Mouse (Mus musculus) bone marrow, adult 2 months (tissue): ENCODE results near the gene Nova2. TPM values are rescaled to one million over a fixed set of nuclear protein-coding genes. Genes with fewer than 3 reads are reported as not detected.

ENCODE experiments used
- H3K27ac ChIP-seq: fragments of 200-500 bp; 2 replicates; pipeline ENCODE4 v1.5.1; 2012; ENCODE audit warnings: low read depth, mild to moderate bottlenecking, control low read depth, inconsistent platforms, low read length; ENCODE audit not compliant: control insufficient read depth, poor library complexity, insufficient read depth
- H3K4me1 ChIP-seq: fragments of 200-500 bp; 2 replicates; pipeline ENCODE4 v1.6.1; 2011; ENCODE audit warnings: low read length; ENCODE audit not compliant: control insufficient read depth, insufficient read depth
- H3K4me3 ChIP-seq: fragments of 200-500 bp; replicated peaks from 2 replicates; pipeline ENCODE3; 2011; ENCODE audit warnings: mild to moderate bottlenecking, low read depth, low read length, control low read depth; ENCODE audit not compliant: control insufficient read depth
- CTCF ChIP-seq: fragments of 200-500 bp; IDR thresholded peaks from 2 replicates; pipeline ENCODE4 v1.5.1; 2011; ENCODE audit warnings: low read length, control low read depth; ENCODE audit not compliant: control insufficient read depth, insufficient read depth
- POLR2A ChIP-seq: fragments of 200-500 bp; IDR thresholded peaks from 2 replicates; pipeline ENCODE4 v1.6.1; 2011; ENCODE audit warnings: low read depth, mild to moderate bottlenecking, control low read depth, low read length, borderline replicate concordance; ENCODE audit not compliant: control insufficient read depth
- WGBS: fragments of 180-500 bp; shearing (Covaris S2); methylation state at CpG from one replicate; pipeline ENCODE4 v1.1.7; 2018; 5-methylcytosine and 5-hydroxymethylcytosine counted together
- polyA plus RNA-seq: library from polyadenylated mRNA; stranded (reverse); fragments of >200 nt; gene quantifications from 2 replicates; pipeline ENCODE4 v1.2.4, GENCODE M21; 2011; ENCODE audit warnings: low replicate concordance; ENCODE audit not compliant: missing spikeins, insufficient read depth, insufficient read length

The Nova2 gene
- polyA plus RNA-seq, 1 experiment: 0.35 TPM

DNA sequence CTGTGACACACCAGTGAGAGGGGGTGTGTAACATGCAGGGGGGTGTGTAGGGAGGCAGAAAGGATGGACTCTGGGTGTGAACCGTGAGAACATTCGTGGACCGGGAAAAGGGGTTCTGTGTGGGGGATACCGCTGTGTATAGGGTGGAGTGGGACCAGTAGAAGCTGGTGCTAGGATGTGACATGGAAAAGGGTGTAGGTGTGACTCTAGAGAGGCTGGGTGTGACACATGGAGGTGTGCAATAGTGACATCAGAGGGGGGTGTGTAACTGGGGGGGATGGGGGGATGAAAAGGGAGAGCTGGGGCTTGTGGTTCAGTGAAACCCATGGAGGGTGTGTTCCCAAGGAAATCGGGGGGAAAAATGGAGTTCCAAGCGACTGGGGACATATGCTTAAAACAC is 1.2 kb downstream of the Nova2 start:
- no peak overlapping the region for H3K4me3 ChIP-seq
- no peaks in the 10 kb centered on the region; the same call in 1 of the 2 replicates for H3K4me1 ChIP-seq
- TF ChIP-seq CTCF: no peak
- no peak for TF ChIP-seq POLR2A
- WGBS: 46% methylated on average over 6 of the region's 6 CpGs
- no peak overlapping the region for H3K27ac ChIP-seq

DNA sequence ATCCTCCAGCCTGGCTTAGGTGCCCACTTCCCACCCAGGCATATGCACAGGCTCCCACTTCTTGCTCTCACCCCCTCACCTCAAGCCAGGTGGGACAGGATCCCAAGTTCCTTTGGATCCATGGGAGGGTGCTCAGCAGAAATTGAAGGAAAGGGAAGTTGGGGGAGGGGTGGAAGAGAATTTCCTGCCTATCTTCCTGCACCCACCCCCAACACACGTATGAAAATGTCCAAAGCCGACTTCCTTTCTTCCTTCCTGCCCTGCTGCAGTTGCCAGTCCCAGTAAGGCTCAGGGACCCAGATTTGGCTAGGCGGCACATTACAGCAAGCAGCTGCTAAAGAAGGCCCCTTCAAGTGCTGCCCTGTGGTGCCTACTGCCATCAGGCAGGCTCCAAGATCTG is 2.1 kb downstream of the Nova2 start:
- TF ChIP-seq CTCF: no peak
- TF ChIP-seq POLR2A: no peak
- Histone ChIP-seq H3K4me1 (no peaks in the 10 kb centered on the region; the same call in 1 of the 2 replicates), H3K27ac (no peak overlapping the region), H3K4me3 (no peak overlapping the region)
- WGBS: 1% methylated on average over 3 of the region's 3 CpGs

DNA sequence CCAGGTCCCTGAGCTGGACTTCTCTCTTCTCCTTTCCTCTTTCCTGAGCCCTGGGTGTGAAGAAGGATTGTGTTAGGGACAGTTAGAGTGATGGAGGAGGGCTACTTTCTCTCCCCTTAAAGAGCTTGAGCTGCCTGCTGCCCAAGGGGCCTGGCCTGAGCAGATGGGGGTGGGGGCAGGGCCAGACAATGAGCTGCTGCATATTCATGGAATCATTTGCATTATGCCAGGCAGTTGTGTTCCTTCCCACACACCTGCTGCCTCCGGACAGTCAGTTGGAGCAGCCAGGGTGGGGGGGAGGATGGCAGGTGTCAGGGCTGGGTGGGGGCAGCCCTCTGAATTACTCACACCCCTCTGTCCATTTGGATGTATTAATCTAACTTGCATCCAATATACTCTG is 16.7 kb downstream of the Nova2 start:
- Histone ChIP-seq H3K4me1 (no peaks in the 10 kb centered on the region), H3K4me3 (no peak overlapping the region), H3K27ac (no peak overlapping the region)
- TF ChIP-seq POLR2A (no peak), CTCF (no peak)
- 65% methylated on average over 1 of the region's 1 CpGs for WGBS

DNA sequence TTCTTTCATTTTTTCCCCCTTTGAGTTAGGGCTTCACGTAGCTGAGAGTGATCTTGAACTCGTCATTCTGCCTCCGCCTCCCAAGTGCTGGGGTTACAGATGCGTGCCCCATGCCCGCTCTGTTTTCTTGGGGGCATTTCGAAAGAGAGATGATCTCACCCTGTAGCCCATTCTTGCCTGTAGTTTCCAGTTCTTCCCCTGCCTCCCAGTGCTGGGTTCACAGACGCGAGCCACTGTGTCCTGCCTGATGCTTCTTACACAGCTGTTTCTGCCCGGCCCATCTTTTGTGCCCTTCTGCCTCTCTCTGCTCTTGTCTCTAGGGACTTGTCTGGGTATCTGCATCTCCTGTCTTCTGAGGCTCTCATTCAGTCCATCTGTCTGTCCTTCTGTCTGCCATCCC is 17.1 kb downstream of the Nova2 start:
- TF ChIP-seq CTCF (no peak), POLR2A (no peak)
- H3K27ac ChIP-seq: no peak overlapping the region
- H3K4me1 ChIP-seq: no peaks in the 10 kb centered on the region
- H3K4me3 ChIP-seq: no peak overlapping the region
- WGBS: 79% methylated on average over 9 of the region's 9 CpGs

DNA sequence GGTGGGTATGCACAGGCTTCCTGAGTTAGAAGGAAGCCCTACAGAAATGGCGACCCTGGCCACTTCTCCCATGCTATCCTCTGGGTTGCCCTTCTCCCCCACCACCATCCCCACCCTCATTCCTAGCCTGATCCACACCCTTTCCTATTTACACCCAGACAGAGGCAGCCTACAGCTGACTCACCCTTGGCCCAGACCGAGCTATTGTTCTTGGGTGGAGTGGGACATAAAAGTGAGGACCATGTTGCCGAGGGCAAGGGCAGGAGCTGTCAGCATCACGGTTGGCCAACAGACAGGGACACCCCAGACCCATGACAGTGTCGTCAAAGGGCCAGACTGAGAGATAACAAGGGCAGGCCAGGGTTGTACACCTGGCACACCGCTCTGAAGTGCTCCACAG is 22.5 kb downstream of the Nova2 start:
- 66% methylated on average over 6 of the region's 6 CpGs for WGBS
- H3K4me3 ChIP-seq: no peak overlapping the region

DNA sequence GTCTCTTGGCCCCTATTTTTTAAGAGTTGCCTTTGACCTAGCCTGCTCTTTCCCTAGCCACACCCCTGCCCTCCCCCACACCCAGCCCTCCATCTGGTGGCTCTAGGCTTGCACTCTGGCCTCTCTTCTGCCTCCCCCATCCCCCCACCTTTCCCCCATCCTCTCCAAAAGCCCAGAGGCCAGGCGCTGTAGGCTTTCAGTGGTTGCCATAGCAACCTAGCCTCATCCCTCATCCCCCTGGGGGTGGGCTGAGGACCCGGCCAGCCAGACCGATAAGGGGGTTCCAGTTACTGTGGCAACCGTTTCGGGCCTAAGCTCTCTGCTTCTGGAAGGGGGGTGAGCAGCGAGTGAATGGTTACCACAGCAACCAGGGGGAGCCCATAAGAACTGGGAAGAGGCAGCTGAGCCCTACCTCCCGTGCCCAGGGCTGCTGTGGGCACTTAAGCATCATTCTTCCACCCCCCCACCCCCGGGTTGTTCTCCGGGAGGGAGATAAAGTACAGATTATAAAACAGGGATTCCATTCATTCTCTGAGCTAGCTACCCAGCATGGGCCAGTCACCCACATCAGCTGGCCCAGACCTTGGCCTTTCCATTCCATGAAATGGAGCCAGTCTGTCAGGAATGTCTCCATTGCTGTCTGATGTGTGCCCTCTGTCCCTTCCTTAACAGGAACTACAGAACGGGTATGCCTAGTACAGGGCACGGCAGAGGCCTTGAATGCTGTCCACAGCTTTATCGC is 24.3 kb downstream of the Nova2 start:
- H3K27ac ChIP-seq: no peak overlapping the region
- no peaks in the 10 kb centered on the region for H3K4me1 ChIP-seq
- H3K4me3 ChIP-seq: no peak overlapping the region
- 42% methylated on average over 12 of the region's 12 CpGs for WGBS
- no peak for TF ChIP-seq CTCF
- no peak for TF ChIP-seq POLR2A

More for the DNA sequence above, 22.5 kb downstream of the Nova2 start:
- Histone ChIP-seq H3K27ac (no peak overlapping the region), H3K4me1 (no peaks in the 10 kb centered on the region)
- TF ChIP-seq POLR2A (no peak), CTCF (no peak)

DNA sequence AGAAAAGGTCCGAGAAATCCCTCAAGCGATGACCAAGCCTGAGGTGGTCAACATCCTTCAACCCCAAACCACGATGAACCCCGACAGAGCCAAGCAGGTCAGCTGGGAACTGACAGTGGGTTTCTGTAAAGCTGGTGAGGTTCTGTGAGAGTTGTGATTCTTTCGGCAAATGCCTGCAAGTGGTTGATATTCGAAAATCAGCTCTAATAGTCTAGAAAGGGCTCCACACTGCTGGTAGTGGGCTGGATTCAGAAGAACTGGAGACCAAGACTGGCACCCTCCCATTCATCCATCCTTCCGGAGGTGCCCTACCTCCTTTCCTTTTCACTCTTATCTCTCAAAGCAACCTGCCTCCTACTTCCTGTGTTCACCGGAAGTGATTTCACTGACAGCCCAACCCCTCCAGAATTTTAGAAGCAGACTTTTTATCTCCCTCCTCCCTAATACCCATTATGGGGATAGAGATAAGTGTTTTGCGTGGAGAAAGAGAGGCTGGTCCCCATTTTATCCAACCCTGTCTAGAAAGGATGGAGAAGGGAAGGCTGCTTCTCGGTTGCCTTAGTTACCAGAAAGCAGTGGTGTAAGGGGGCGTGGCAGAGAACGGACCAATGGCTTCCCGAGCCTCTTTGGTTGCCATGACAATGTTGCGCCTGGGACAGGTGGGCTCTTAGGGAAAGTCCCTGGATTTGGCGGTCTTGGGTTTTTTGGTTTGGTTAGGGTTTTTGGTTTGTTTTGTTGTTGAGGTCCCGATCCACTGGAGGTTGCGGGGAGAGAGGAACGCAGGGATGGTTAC is 25.0 kb downstream of the Nova2 start:
- no peak overlapping the region for H3K4me3 ChIP-seq
- H3K4me1 ChIP-seq: no peaks in the 10 kb centered on the region
- H3K27ac ChIP-seq: no peak overlapping the region
- 10% methylated on average over 18 of the region's 18 CpGs for WGBS
- TF ChIP-seq CTCF: no peak
- TF ChIP-seq POLR2A: no peak

DNA sequence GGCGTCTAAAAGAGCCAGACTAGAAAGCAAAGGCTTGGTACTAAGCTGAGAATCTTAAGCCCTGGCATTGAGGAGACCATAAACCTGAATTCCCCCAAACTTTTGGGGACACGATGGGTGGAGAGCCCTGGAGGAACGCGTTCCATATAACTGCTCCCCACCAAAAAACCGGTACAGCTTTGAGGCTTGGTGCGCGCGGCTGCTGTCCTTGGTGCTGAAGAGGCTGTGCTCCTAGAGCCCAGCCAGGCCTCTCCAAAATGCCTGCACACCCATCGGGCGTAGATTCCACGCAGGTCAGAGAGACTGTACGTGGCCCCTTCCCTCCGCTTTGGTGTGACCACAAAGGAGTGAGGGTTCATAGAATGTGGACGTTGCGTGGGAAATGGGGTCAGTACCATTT is 25.7 kb downstream of the Nova2 start:
- Histone ChIP-seq H3K4me1 (no peaks in the 10 kb centered on the region), H3K4me3 (no peak overlapping the region), H3K27ac (no peak overlapping the region)
- 15% methylated on average over 15 of the region's 15 CpGs for WGBS
- TF ChIP-seq CTCF (no peak), POLR2A (no peak)
